Mouse (Mus musculus) heart, embryonic 10.5 days (tissue): ENCODE measurements around the gene Wdr72. TPM values are rescaled to one million over a fixed set of nuclear protein-coding genes. Genes with fewer than 3 reads are reported as not detected.

Source experiments
- DNase-seq: peaks from one replicate; pipeline ENCODE4 v3.0.0-alpha.2; 2017; ENCODE audit warnings: low spot score
- H3K27ac ChIP-seq: fragments of 300-500 bp; sonication (generic); 2 replicates; pipeline ENCODE4 v1.5.1; 2016; ENCODE audit warnings: mild to moderate bottlenecking
- H3K27me3 ChIP-seq: fragments of 300-500 bp; sonication (generic); 2 replicates; pipeline ENCODE4 v1.6.1; 2016; ENCODE audit warnings: mild to moderate bottlenecking; ENCODE audit not compliant: poor library complexity, insufficient read depth, severe bottlenecking
- H3K36me3 ChIP-seq: fragments of 300-500 bp; sonication (generic); 2 replicates; pipeline ENCODE4 v1.6.1; 2016; ENCODE audit warnings: mild to moderate bottlenecking, moderate library complexity
- H3K4me1 ChIP-seq: fragments of 300-500 bp; sonication (generic); 2 replicates; pipeline ENCODE4 v1.6.1; 2016; ENCODE audit warnings: mild to moderate bottlenecking
- H3K4me3 ChIP-seq: fragments of 300-500 bp; sonication (generic); 2 replicates; pipeline ENCODE4 v1.5.1; 2016; ENCODE audit warnings: mild to moderate bottlenecking, moderate library complexity
- H3K9me3 ChIP-seq: fragments of 300-500 bp; sonication (generic); 2 replicates; pipeline ENCODE4 v1.6.1; 2016; ENCODE audit warnings: mild to moderate bottlenecking, moderate library complexity
- WGBS: fragments of 180-500 bp; shearing (Covaris S2); methylation state at CpG from one replicate; pipeline ENCODE4 v1.1.7; 2016; 5-methylcytosine and 5-hydroxymethylcytosine counted together
- polyA plus RNA-seq: library from polyadenylated mRNA; unstranded; fragments of >200 nt; fragmentation: Nextera tagmentation; extraction: Ambion mirVana; gene quantifications from 2 replicates; pipeline ENCODE4 v1.2.1, GENCODE M21; 2016

The Wdr72 gene
- 0.50 and 0.65 TPM in 2 replicates for polyA plus RNA-seq

DNA sequence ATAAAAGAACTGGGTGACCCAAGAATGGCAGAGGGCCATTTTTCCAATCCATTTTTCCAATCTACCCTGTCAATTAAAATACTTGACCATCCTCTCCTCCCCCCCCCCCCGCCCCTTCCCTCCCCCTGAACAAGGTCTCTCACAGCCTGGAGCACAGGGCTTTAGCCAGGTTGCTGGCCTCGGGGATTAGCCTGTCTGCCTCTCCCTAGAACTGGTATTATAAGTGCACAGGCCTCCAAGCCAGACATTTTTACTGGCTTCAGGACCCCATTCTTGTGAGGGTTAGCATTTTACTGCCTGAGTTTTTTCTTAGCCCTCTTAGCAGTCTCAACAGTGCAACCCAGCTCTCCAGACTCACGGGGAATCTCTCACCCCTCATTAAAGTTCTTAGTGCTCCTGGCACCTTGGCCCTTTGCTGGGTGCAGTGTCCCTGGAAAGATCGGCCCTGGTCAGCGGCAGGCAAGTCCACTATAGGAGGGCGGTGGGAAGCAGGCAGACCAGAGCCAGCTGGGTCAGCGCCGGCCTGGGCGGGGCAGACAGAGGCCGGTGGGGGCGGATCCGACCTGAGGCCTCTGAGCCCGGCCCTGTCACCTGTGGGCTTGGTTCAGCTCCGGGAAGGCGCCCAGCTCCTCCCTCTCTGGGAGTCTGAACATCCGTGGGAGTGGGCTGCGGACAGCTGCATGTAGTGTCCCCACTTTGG lies at the start of gene Wdr72:
Gene Wdr72 (plus strand): TSS at position 596 of the 700 bp plus-strand sequence.
- H3K27me3 ChIP-seq: peaks cover 4% of the 10 kb centered on the region; the same call in 1 of the 2 replicates
- H3K4me3 ChIP-seq: peak within 1 kb of the TSS; percentile 59
- H3K9me3 ChIP-seq: no peaks in the 10 kb centered on the region
- H3K27ac ChIP-seq: no peak within 1 kb of the TSS
- H3K4me1 ChIP-seq: no peaks in the 10 kb centered on the region
- 6% methylated on average over 17 of the region's 17 CpGs for WGBS
- no peak for DNase-seq
- no peaks in the 10 kb centered on the region for H3K36me3 ChIP-seq

DNA sequence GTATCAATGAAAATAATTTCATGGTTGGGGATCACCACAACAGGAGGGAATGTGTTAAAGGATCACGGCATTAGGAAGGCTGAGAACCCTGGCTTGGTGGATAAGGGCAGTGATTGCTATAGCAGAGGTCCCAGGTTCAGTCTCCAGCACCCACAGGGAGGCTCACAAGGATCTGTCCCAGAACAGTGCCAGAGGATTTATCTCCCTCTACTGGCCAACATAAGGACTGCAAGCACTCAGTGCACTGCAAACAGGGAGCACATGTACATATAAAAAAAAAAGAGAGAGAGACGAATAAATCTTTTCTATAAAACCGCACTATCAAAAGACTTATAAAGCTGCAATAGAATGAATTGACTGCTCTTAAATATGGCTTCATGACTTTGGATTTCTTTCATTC lies 43.9 kb upstream of the Wdr72 start:
- no peaks in the 10 kb centered on the region for H3K9me3 ChIP-seq
- no peak overlapping the region for H3K4me3 ChIP-seq
- no peaks in the 10 kb centered on the region for H3K36me3 ChIP-seq
- no peak for DNase-seq
- 76% methylated on average over 3 of the region's 3 CpGs for WGBS
- H3K27me3 ChIP-seq: no peaks in the 10 kb centered on the region
- H3K4me1 ChIP-seq: peaks cover 6% of the 10 kb centered on the region; the same call in 1 of the 2 replicates
- no peak overlapping the region for H3K27ac ChIP-seq

DNA sequence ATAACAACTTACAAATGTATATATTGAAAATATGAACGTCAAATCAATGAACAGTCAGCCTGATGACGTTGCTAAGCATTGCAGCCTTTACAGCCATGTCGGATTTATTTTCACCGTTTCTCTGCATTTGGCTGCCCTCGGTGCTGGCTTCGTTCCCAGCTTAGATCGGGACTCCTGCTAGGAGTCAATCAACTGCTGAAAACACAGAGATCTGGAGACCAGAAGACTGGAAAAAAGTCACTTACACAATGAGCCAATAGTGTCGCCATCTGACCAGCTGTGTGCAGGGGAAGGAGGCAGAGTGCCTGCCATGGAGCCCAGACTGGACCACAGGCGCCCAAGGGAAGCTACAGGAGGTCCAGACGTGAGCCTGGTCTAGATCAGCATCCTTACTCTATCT lies 43.4 kb upstream of the Wdr72 start:
- H3K4me3 ChIP-seq: no peak overlapping the region
- no peak overlapping the region for H3K27ac ChIP-seq
- DNase-seq: no peak
- H3K4me1 ChIP-seq: peaks cover 6% of the 10 kb centered on the region; the same call in 1 of the 2 replicates
- H3K36me3 ChIP-seq: no peaks in the 10 kb centered on the region
- no peaks in the 10 kb centered on the region for H3K9me3 ChIP-seq
- WGBS: 68% methylated on average over 10 of the region's 10 CpGs
- H3K27me3 ChIP-seq: no peaks in the 10 kb centered on the region

DNA sequence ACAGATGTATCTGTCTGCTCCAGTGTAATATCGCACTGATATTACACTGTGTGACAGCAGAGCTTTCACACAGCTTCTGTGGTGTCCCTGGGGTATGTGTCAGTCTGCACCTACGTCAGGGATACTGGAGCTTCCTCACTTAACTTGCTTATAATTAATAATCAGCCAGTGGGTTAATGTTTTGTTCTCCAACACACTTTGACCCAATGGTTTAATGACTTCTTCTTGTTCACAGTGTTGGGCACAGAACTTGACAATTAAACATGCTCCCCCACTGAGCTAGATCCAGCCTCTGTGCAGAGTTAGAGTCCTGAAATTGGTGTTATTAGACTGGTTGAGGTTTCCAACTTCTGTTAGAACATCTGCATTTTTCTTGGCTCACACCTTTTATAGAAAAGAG lies 34.2 kb upstream of the Wdr72 start:
- Histone ChIP-seq H3K27me3 (no peaks in the 10 kb centered on the region), H3K36me3 (no peaks in the 10 kb centered on the region), H3K27ac (no peak overlapping the region), H3K9me3 (no peaks in the 10 kb centered on the region), H3K4me3 (no peak overlapping the region), H3K4me1 (no peaks in the 10 kb centered on the region)
- DNase-seq: no peak
- 75% methylated on average over 2 of the region's 2 CpGs for WGBS

DNA sequence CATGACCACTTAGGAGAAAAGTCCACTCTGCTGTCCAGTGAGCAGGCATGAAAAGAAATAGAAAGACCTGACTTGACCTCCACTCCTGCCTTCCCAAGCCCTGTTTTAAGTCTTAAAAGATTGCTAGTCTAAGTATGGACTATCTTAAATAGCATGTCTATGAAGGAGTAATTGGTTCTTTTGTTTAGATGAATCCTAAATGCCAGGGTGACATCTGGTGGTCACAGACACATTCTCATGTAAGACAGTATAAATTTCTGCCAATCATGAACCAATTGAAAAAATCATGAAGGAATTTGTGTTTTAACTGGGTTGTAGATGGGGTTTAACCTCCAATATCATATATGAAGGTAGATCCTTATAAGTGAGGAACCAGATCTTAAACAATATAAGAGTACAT lies 31.7 kb upstream of the Wdr72 start:
- no peak for DNase-seq

DNA sequence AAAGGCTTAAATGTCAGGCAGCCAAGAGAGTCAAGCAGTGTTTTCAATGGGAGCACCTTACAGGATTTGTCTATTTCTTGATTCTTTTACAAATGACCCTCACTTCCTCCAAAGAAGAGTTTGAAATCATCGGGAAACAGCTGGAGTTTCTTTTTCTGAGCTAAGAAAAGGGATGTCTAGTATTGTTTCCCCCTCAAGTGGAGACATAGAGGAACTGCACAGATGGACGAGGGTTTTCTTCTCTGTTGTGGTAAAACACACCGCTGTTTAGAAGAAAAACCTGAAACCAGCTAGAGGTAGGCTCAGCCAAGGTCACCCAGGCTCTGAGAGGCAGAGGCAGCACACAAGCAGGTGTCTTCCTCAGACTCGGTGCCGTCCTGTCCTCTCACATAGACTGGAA lies 29.9 kb upstream of the Wdr72 start:
- no peaks in the 10 kb centered on the region for H3K27me3 ChIP-seq
- H3K4me1 ChIP-seq: no peaks in the 10 kb centered on the region
- no peaks in the 10 kb centered on the region for H3K36me3 ChIP-seq
- no peak for DNase-seq
- no peak overlapping the region for H3K27ac ChIP-seq
- H3K4me3 ChIP-seq: no peak overlapping the region
- H3K9me3 ChIP-seq: no peaks in the 10 kb centered on the region
- WGBS: 44% methylated on average over 5 of the region's 5 CpGs

More for the DNA sequence above, 31.7 kb upstream of the Wdr72 start:
- Histone ChIP-seq H3K9me3 (no peaks in the 10 kb centered on the region), H3K27ac (no peak overlapping the region), H3K36me3 (no peaks in the 10 kb centered on the region), H3K27me3 (no peaks in the 10 kb centered on the region), H3K4me1 (no peaks in the 10 kb centered on the region), H3K4me3 (no peak overlapping the region)

DNA sequence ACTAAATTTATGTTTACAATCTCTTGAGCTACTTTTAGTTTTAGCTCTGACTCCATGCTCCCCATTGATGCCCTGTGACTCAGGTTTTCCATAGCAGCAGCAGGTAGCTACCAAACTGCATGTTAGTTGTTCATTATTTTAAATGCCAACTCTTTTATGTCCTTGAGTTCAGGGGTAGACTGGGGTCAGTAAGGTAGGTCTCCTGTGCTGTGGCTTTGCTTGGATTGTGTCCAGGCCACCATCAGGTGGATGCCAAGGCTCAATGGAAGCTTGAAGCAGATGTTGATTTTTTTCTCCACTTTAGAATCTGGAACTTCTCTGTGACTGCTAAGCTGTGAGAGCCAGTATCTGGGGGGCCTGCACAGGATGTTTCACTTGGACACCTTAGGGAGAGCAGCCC lies 8.6 kb upstream of the Wdr72 start:
- H3K4me3 ChIP-seq: no peak overlapping the region

DNA sequence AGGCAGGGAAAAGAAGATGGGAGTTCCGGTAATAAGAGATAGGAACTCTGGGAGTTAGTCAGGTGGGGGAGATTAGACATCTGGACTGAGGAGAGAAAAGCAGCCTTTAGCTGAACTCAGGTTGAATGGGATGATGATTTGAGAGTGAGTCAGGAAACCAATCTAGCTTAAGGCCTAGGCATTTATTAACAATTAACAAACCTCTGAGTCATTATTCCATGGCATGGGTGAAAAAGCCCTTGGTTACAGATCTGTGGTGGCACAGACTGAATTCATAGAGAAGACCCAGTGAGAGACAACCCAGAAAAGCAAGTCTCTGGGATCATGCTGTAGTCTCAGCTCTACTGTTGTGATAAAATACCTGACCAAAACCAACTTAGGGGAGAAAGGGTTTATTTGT lies 7.5 kb upstream of the Wdr72 start:
- 86% methylated on average over 1 of the region's 1 CpGs for WGBS
- Histone ChIP-seq H3K4me3 (no peak overlapping the region), H3K27ac (no peak overlapping the region), H3K9me3 (no peaks in the 10 kb centered on the region), H3K4me1 (no peaks in the 10 kb centered on the region), H3K36me3 (no peaks in the 10 kb centered on the region), H3K27me3 (no peaks in the 10 kb centered on the region)
- no peak for DNase-seq

More for the DNA sequence above, 8.6 kb upstream of the Wdr72 start:
- DNase-seq: no peak
- Histone ChIP-seq H3K4me1 (no peaks in the 10 kb centered on the region), H3K9me3 (no peaks in the 10 kb centered on the region), H3K27ac (no peak overlapping the region), H3K27me3 (no peaks in the 10 kb centered on the region), H3K36me3 (no peaks in the 10 kb centered on the region)

DNA sequence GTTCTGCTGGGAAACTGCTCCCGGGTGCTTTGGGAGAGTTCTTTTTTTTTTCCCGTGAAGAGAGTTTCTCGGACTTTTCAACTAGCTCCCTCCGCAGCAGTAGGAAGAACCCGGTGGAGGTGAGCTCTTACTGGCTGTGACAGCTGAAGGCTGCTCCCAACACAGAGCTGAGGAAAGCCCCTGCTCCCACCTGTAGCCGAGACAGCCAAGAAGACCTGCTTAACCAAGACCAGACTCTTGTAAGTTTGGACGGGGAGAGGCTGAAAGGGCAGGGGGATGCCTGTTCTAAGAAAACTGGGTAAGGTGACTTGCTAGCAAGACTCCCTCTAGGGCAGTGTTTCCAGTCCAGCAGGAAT lies 283 bp downstream of the Wdr72 start:
- no peaks in the 10 kb centered on the region for H3K9me3 ChIP-seq
- H3K27ac ChIP-seq: no peak overlapping the region
- no peaks in the 10 kb centered on the region for H3K36me3 ChIP-seq
- 4% methylated on average over 7 of the region's 7 CpGs for WGBS
- H3K4me3 ChIP-seq: peak overlapping the region; percentile 59
- DNase-seq: no peak
- peaks cover 4% of the 10 kb centered on the region; the same call in 1 of the 2 replicates for H3K27me3 ChIP-seq
- H3K4me1 ChIP-seq: no peaks in the 10 kb centered on the region

DNA sequence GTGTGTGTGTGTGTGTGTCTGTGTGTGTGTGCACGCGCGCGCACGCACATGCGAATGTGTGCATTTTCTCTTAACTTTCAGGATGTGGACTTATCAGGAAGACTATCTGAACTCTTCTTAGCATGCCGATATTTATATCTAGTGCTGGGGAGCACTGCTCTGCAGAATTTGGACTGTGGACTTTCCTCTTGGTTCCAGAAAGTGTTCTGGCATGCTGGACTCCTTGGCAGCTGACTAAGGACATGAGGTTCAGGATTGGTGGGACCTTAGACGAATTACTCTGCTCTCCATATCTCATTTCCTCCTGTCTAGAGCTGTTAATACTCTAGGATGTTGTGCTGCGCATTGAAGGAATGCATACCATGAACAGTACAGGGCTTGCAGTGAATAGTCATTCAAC lies 2.4 kb downstream of the Wdr72 start:
- no peak for DNase-seq
- H3K27me3 ChIP-seq: peaks cover 4% of the 10 kb centered on the region; the same call in 1 of the 2 replicates
- H3K4me3 ChIP-seq: no peak overlapping the region
- WGBS: 84% methylated on average over 9 of the region's 9 CpGs
- H3K27ac ChIP-seq: no peak overlapping the region
- no peaks in the 10 kb centered on the region for H3K4me1 ChIP-seq
- H3K9me3 ChIP-seq: no peaks in the 10 kb centered on the region
- H3K36me3 ChIP-seq: no peaks in the 10 kb centered on the region

DNA sequence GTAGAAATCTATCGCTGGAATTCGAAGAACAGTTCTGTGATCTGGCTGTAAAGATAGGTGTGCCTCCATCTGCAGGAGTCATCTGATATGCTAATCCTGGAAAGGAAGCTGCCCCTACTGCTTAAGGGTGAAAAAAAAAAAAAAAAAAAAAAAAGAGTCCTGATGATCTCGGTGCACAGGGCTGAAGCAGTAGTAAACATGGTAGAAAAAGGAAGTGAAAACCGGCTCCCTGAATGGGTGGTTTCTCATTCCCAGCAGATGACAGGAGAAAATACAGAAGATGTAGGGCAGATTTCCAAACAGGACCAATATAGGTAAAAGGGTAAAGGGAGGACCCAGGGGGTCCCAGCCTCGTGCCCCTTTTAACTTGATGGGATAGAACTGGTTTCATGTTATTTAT lies 16.1 kb downstream of the Wdr72 start:
- 55% methylated on average over 5 of the region's 5 CpGs for WGBS

DNA sequence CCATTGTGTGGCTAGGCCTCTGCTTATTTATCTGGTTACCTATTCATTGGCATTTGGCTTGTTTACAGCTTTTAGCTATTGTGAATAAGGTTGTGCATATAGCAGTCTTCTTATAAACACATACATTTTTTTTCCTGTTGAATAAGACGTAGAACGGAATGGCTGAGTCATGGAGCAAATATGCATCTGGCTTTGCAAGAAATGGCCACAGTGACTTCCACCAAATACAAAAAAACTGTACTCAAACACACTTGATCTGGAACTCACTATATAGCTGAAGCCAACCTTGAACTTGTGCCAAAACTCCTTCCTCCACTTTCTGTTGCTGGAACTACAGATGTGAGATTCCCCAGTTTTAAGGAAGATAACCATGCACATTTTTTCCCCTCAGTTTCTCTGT lies 23.9 kb downstream of the Wdr72 start:
- no peak overlapping the region for H3K27ac ChIP-seq
- H3K27me3 ChIP-seq: no peaks in the 10 kb centered on the region
- H3K9me3 ChIP-seq: no peaks in the 10 kb centered on the region
- 84% methylated on average over 2 of the region's 2 CpGs for WGBS
- H3K4me3 ChIP-seq: no peak overlapping the region
- no peaks in the 10 kb centered on the region for H3K36me3 ChIP-seq
- no peaks in the 10 kb centered on the region for H3K4me1 ChIP-seq
- no peak for DNase-seq

More for the DNA sequence above, 16.1 kb downstream of the Wdr72 start:
- H3K4me3 ChIP-seq: no peak overlapping the region
- no peaks in the 10 kb centered on the region for H3K9me3 ChIP-seq
- DNase-seq: no peak
- H3K4me1 ChIP-seq: no peaks in the 10 kb centered on the region
- H3K36me3 ChIP-seq: no peaks in the 10 kb centered on the region
- H3K27me3 ChIP-seq: no peaks in the 10 kb centered on the region
- no peak overlapping the region for H3K27ac ChIP-seq

DNA sequence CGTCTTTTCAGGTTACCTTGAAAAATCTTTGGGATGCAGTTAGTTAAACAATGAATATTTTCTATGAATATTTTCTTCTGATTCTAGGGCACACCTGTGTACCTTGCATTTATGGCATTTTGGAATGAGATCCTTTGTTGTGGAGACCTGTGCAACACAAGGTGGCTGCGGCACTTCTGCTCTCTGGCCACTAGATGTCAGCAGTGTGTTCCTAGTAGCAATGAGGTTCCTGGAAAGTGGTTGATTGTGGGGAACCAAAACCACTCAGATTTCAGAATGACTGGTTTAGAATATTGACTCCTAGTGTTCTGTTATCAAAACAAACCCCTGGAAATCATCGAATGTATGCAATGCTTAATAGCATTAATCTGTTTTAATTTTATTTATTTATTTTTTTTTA lies 31.7 kb downstream of the Wdr72 start:
- H3K27me3 ChIP-seq: no peaks in the 10 kb centered on the region
- H3K9me3 ChIP-seq: no peaks in the 10 kb centered on the region
- H3K27ac ChIP-seq: no peak overlapping the region
- no peak overlapping the region for H3K4me3 ChIP-seq
- H3K36me3 ChIP-seq: no peaks in the 10 kb centered on the region
- 5% methylated on average over 3 of the region's 3 CpGs for WGBS
- H3K4me1 ChIP-seq: no peaks in the 10 kb centered on the region
- no peak for DNase-seq

DNA sequence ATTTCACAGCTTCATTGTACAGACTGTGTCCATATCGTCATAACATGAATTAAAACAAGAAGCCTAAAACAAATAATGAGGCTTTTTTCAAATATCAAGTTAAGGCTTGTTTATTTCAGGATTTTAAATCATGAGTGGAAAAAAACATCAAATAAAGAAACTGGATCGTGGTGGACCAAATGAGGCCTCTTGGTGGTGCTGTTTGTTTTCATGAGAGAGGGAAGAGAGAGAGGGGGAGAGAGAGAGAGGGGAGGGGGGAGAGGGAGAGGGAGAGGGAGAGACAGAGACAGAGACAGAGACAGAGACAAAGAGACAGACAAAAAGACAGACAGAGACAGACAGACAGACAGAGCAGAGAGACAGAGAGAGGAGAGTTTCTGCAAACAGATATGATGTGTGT lies 32.5 kb downstream of the Wdr72 start:
- no peaks in the 10 kb centered on the region for H3K4me1 ChIP-seq
- 50% methylated on average over 2 of the region's 2 CpGs for WGBS
- H3K36me3 ChIP-seq: no peaks in the 10 kb centered on the region
- H3K4me3 ChIP-seq: no peak overlapping the region
- H3K27me3 ChIP-seq: no peaks in the 10 kb centered on the region
- no peak overlapping the region for H3K27ac ChIP-seq
- no peaks in the 10 kb centered on the region for H3K9me3 ChIP-seq
- DNase-seq: no peak
